Mouse (Mus musculus): Measurements from ENCODE around the gene Dph1.

The Dph1 gene

GRCm38 (mm10) chr11:75190905-75191441 lies at the start of gene Dph1:
Dph1 (minus strand) TSS chr11:75191241.
- no peak for DNase-seq (ENCODE audit: low spot score)

GRCm38 (mm10) chr11:75240158-75240934 lies 49.3 kb upstream of the Dph1 start:
- DNase-seq (ENCODE audit: low spot score) = no peak

- DNase-seq (ENCODE audit: low spot score) = no peak
These were observed 43.7 kb upstream of the Dph1 start for GRCm38 (mm10) chr11:75234745-75235144.

GRCm38 (mm10) chr11:75232434-75232833 lies 41.4 kb upstream of the Dph1 start:
- no peak for DNase-seq (ENCODE audit: low spot score)

- DNase-seq (ENCODE audit: low spot score) = peak; percentile 80
These were observed 40.7 kb upstream of the Dph1 start for GRCm38 (mm10) chr11:75231756-75232155.

- DNase-seq (ENCODE audit: low spot score) = no peak
These were observed 39.3 kb upstream of the Dph1 start for GRCm38 (mm10) chr11:75230272-75230760.

- no peak for DNase-seq (ENCODE audit: low spot score)
These were observed 38.2 kb upstream of the Dph1 start for GRCm38 (mm10) chr11:75229289-75229688.

GRCm38 (mm10) chr11:75227632-75228031 lies 36.6 kb upstream of the Dph1 start:
- no peak for DNase-seq (ENCODE audit: low spot score)

GRCm38 (mm10) chr11:75224835-75225234 lies 33.8 kb upstream of the Dph1 start:
- DNase-seq (ENCODE audit: low spot score) = no peak

- no peak for DNase-seq (ENCODE audit: low spot score)
These were observed 33.0 kb upstream of the Dph1 start for GRCm38 (mm10) chr11:75224062-75224461.

GRCm38 (mm10) chr11:75220517-75221145 lies 29.6 kb upstream of the Dph1 start:
- no peak for DNase-seq (ENCODE audit: low spot score)

GRCm38 (mm10) chr11:75220115-75220514 lies 29.1 kb upstream of the Dph1 start:
- DNase-seq (ENCODE audit: low spot score) = peak; percentile 65

GRCm38 (mm10) chr11:75214081-75214950 lies 23.3 kb upstream of the Dph1 start:
- DNase-seq (ENCODE audit: low spot score) = no peak

GRCm38 (mm10) chr11:75213372-75214080 lies 22.5 kb upstream of the Dph1 start:
- peak; percentile 77 for DNase-seq (ENCODE audit: low spot score)

GRCm38 (mm10) chr11:75212876-75213275 lies 21.8 kb upstream of the Dph1 start:
- DNase-seq (ENCODE audit: low spot score) = no peak

GRCm38 (mm10) chr11:75212031-75212667 lies 21.1 kb upstream of the Dph1 start:
- DNase-seq (ENCODE audit: low spot score) = no peak

GRCm38 (mm10) chr11:75210755-75211154 lies 19.7 kb upstream of the Dph1 start:
- DNase-seq (ENCODE audit: low spot score) = no peak

- DNase-seq (ENCODE audit: low spot score) = no peak
These were observed 19.1 kb upstream of the Dph1 start for GRCm38 (mm10) chr11:75210093-75210492.

- no peak for DNase-seq (ENCODE audit: low spot score)
These were observed 18.3 kb upstream of the Dph1 start for GRCm38 (mm10) chr11:75209363-75209762.

- no peak for DNase-seq (ENCODE audit: low spot score)
These were observed 15.3 kb upstream of the Dph1 start for GRCm38 (mm10) chr11:75206347-75206746.

GRCm38 (mm10) chr11:75204472-75204871 lies 13.4 kb upstream of the Dph1 start:
- DNase-seq (ENCODE audit: low spot score) = no peak
